Mouse (Mus musculus) hindbrain, embryonic 14.5 days (tissue): ENCODE measurements around the gene Pde3a. TPM values are rescaled to one million over a fixed set of nuclear protein-coding genes. Genes with fewer than 3 reads are reported as not detected.

Source experiments
- ATAC-seq: fragments of 200-750 bp; cut with Nextera tagmentation; 2 replicates; pipeline ENCODE4 v1.8.0; 2017; ENCODE audit warnings: moderate number of reproducible peaks, mild to moderate bottlenecking, moderate TSS enrichment, moderate library complexity; ENCODE audit not compliant: low FRiP score
- DNase-seq: peaks from one replicate; pipeline ENCODE4 v3.0.0-alpha.2; 2015; ENCODE audit warnings: low spot score
- H3K27ac ChIP-seq: fragments of 300-500 bp; sonication (generic); 2 replicates; pipeline ENCODE4 v1.5.1; 2014; ENCODE audit warnings: mild to moderate bottlenecking, moderate library complexity
- H3K27me3 ChIP-seq: fragments of 300-500 bp; sonication (generic); 2 replicates; pipeline ENCODE4 v1.6.1; 2014; ENCODE audit warnings: mild to moderate bottlenecking, low read length, mixed read lengths; ENCODE audit not compliant: control insufficient read depth, insufficient read depth
- H3K36me3 ChIP-seq: fragments of 300-500 bp; sonication (generic); replicated peaks from 2 replicates; pipeline ENCODE4 v1.6.1; 2014; ENCODE audit not compliant: control insufficient read depth, insufficient read depth
- H3K4me1 ChIP-seq: fragments of 300-500 bp; sonication (generic); replicated peaks from 2 replicates; pipeline ENCODE4 v1.6.1; 2014; ENCODE audit warnings: antibody characterized with exemption, low read length, mixed read lengths; ENCODE audit not compliant: control insufficient read depth, insufficient read depth
- H3K4me2 ChIP-seq: fragments of 300-500 bp; sonication (generic); replicated peaks from 2 replicates; pipeline ENCODE4 v1.6.1; 2014; ENCODE audit warnings: mild to moderate bottlenecking, moderate library complexity
- H3K4me3 ChIP-seq: fragments of 300-500 bp; sonication (generic); replicated peaks from 2 replicates; pipeline ENCODE4 v1.5.1; 2014; ENCODE audit warnings: mild to moderate bottlenecking, low read length
- H3K9ac ChIP-seq: fragments of 300-500 bp; sonication (generic); 2 replicates; pipeline ENCODE4 v1.6.1; 2014
- H3K9me3 ChIP-seq: fragments of 300-500 bp; sonication (generic); 2 replicates; pipeline ENCODE4 v1.6.1; 2016; ENCODE audit warnings: low read length; ENCODE audit not compliant: control insufficient read depth
- WGBS: fragments of 180-500 bp; shearing (Covaris S2); extraction: QIAGEN DNeasy Blood & Tissue Kit; methylation state at CpG from one replicate; pipeline ENCODE4 v1.1.7; 2014; 5-methylcytosine and 5-hydroxymethylcytosine counted together
- polyA plus RNA-seq: library from polyadenylated mRNA; unstranded; fragments of >200 nt; fragmentation: Nextera tagmentation; extraction: Ambion mirVana; gene quantifications from 2 replicates; pipeline ENCODE4 v1.2.1, GENCODE M21; 2014

Gene Pde3a
- polyA plus RNA-seq, 1 experiment from 2014 or later: 2.7 TPM

- ATAC-seq: no peak
- WGBS: 92% methylated on average over 6 of the region's 6 CpGs
Measured at GRCm38 (mm10) chr6:141257434-141258202, 8.5 kb downstream of the Pde3a start.

GRCm38 (mm10) chr6:141265257-141265656 is 16.2 kb downstream of the Pde3a start:
- ATAC-seq (no peak), DNase-seq (no peak)
- H3K27ac ChIP-seq: no peak overlapping the region
- WGBS: 96% methylated on average over 4 of the region's 4 CpGs
- H3K4me2 ChIP-seq: no peak overlapping the region
- no peak overlapping the region for H3K4me3 ChIP-seq
- no peaks in the 10 kb centered on the region for H3K4me1 ChIP-seq
- H3K36me3 ChIP-seq: no peaks in the 10 kb centered on the region
- H3K27me3 ChIP-seq: no peaks in the 10 kb centered on the region
- H3K9me3 ChIP-seq: no peaks in the 10 kb centered on the region
- no peak overlapping the region for H3K9ac ChIP-seq

More at GRCm38 (mm10) chr6:141257434-141258202, 8.5 kb downstream of the Pde3a start:
- Histone ChIP-seq H3K4me2 (no peak overlapping the region), H3K27me3 (0 out of 2 replicates have a peak, but pooled peaks cover under 1% of the 10 kb centered on the region), H3K9me3 (no peaks in the 10 kb centered on the region), H3K4me3 (no peak overlapping the region), H3K36me3 (no peaks in the 10 kb centered on the region), H3K4me1 (no peaks in the 10 kb centered on the region), H3K27ac (no peak overlapping the region), H3K9ac (no peak overlapping the region)
- DNase-seq: no peak

- Histone ChIP-seq H3K4me2 (no peak overlapping the region), H3K9me3 (no peaks in the 10 kb centered on the region), H3K4me1 (no peaks in the 10 kb centered on the region), H3K36me3 (no peaks in the 10 kb centered on the region), H3K27me3 (no peaks in the 10 kb centered on the region), H3K27ac (no peak overlapping the region), H3K4me3 (no peak overlapping the region), H3K9ac (no peak overlapping the region)
- DNase-seq: no peak
- 90% methylated on average over 11 of the region's 11 CpGs for WGBS
- no peak for ATAC-seq
Measured at GRCm38 (mm10) chr6:141267888-141268570, 19.0 kb downstream of the Pde3a start.

GRCm38 (mm10) chr6:141268871-141269270 is 19.8 kb downstream of the Pde3a start:
- Histone ChIP-seq H3K36me3 (no peaks in the 10 kb centered on the region), H3K27me3 (no peaks in the 10 kb centered on the region), H3K9ac (no peak overlapping the region), H3K4me3 (no peak overlapping the region), H3K4me2 (no peak overlapping the region), H3K9me3 (no peaks in the 10 kb centered on the region), H3K27ac (no peak overlapping the region), H3K4me1 (no peaks in the 10 kb centered on the region)
- ATAC-seq: no peak
- WGBS: 95% methylated on average over 5 of the region's 5 CpGs
- no peak for DNase-seq

GRCm38 (mm10) chr6:141271133-141271532 is 22.1 kb downstream of the Pde3a start:
- ATAC-seq (no peak), DNase-seq (no peak)
- no peak overlapping the region for H3K4me3 ChIP-seq
- H3K9me3 ChIP-seq: no peaks in the 10 kb centered on the region
- H3K36me3 ChIP-seq: no peaks in the 10 kb centered on the region
- H3K27me3 ChIP-seq: no peaks in the 10 kb centered on the region
- H3K4me2 ChIP-seq: no peak overlapping the region
- H3K27ac ChIP-seq: no peak overlapping the region
- H3K4me1 ChIP-seq: no peaks in the 10 kb centered on the region
- no peak overlapping the region for H3K9ac ChIP-seq
- 90% methylated on average over 5 of the region's 5 CpGs for WGBS

GRCm38 (mm10) chr6:141271579-141271978 is 22.5 kb downstream of the Pde3a start:
- Histone ChIP-seq H3K27ac (no peak overlapping the region), H3K4me3 (no peak overlapping the region), H3K4me1 (no peaks in the 10 kb centered on the region), H3K36me3 (no peaks in the 10 kb centered on the region), H3K9ac (no peak overlapping the region), H3K4me2 (no peak overlapping the region), H3K27me3 (no peaks in the 10 kb centered on the region), H3K9me3 (no peaks in the 10 kb centered on the region)
- ATAC-seq (no peak), DNase-seq (no peak)
- 93% methylated on average over 3 of the region's 3 CpGs for WGBS

GRCm38 (mm10) chr6:141273685-141274084 is 24.6 kb downstream of the Pde3a start:
- H3K4me1 ChIP-seq: no peaks in the 10 kb centered on the region
- ATAC-seq: no peak
- H3K27ac ChIP-seq: no peak overlapping the region
- H3K4me2 ChIP-seq: no peak overlapping the region
- WGBS: 91% methylated on average over 6 of the region's 6 CpGs
- no peak overlapping the region for H3K4me3 ChIP-seq
- no peaks in the 10 kb centered on the region for H3K27me3 ChIP-seq
- no peak for DNase-seq
- no peaks in the 10 kb centered on the region for H3K9me3 ChIP-seq
- no peaks in the 10 kb centered on the region for H3K36me3 ChIP-seq
- H3K9ac ChIP-seq: no peak overlapping the region

GRCm38 (mm10) chr6:141281685-141282084 is 32.6 kb downstream of the Pde3a start:
- H3K27ac ChIP-seq: no peak overlapping the region
- no peak overlapping the region for H3K9ac ChIP-seq
- H3K4me2 ChIP-seq: no peak overlapping the region
- H3K36me3 ChIP-seq: no peaks in the 10 kb centered on the region
- no peaks in the 10 kb centered on the region for H3K9me3 ChIP-seq
- WGBS: 66% methylated on average over 3 of the region's 3 CpGs
- ATAC-seq (no peak), DNase-seq (no peak)
- H3K4me3 ChIP-seq: no peak overlapping the region
- no peaks in the 10 kb centered on the region for H3K4me1 ChIP-seq
- H3K27me3 ChIP-seq: no peaks in the 10 kb centered on the region

- Histone ChIP-seq H3K4me1 (no peaks in the 10 kb centered on the region), H3K27me3 (no peaks in the 10 kb centered on the region), H3K9ac (no peak overlapping the region), H3K4me2 (no peak overlapping the region), H3K4me3 (no peak overlapping the region), H3K9me3 (no peaks in the 10 kb centered on the region), H3K36me3 (no peaks in the 10 kb centered on the region), H3K27ac (no peak overlapping the region)
- 73% methylated on average over 7 of the region's 7 CpGs for WGBS
- DNase-seq (no peak), ATAC-seq (no peak)
Measured at GRCm38 (mm10) chr6:141282796-141283195, 33.7 kb downstream of the Pde3a start.
